Mouse (Mus musculus) liver, embryonic 15.5 days (tissue): ENCODE results near the gene Ccr8. TPM values are rescaled to one million over a fixed set of nuclear protein-coding genes. Genes with fewer than 3 reads are reported as not detected.

Experiments used
- ATAC-seq: fragments of 200-750 bp; cut with Nextera tagmentation; 2 replicates; pipeline ENCODE4 v1.8.0; 2017; ENCODE audit warnings: moderate number of reproducible peaks, mild to moderate bottlenecking, moderate library complexity; ENCODE audit not compliant: insufficient read depth
- H3K27ac ChIP-seq: fragments of 300-500 bp; sonication (generic); replicated peaks from 2 replicates; pipeline ENCODE4 v1.5.1; 2015; ENCODE audit warnings: mild to moderate bottlenecking, inconsistent platforms
- H3K27me3 ChIP-seq: fragments of 300-500 bp; sonication (generic); 2 replicates; pipeline ENCODE4 v1.6.1; 2015; ENCODE audit warnings: mild to moderate bottlenecking, inconsistent platforms
- H3K36me3 ChIP-seq: fragments of 300-500 bp; sonication (generic); replicated peaks from 2 replicates; pipeline ENCODE4 v1.6.1; 2015; ENCODE audit warnings: moderate library complexity, mild to moderate bottlenecking, inconsistent platforms
- H3K4me1 ChIP-seq: fragments of 300-500 bp; sonication (generic); replicated peaks from 2 replicates; pipeline ENCODE4 v1.6.1; 2015; ENCODE audit warnings: inconsistent platforms
- H3K4me2 ChIP-seq: fragments of 300-500 bp; sonication (generic); 2 replicates; pipeline ENCODE4 v1.6.1; 2015; ENCODE audit warnings: moderate library complexity, mild to moderate bottlenecking, inconsistent platforms
- H3K4me3 ChIP-seq: fragments of 300-500 bp; sonication (generic); replicated peaks from 2 replicates; pipeline ENCODE4 v1.5.1; 2015; ENCODE audit warnings: mild to moderate bottlenecking, inconsistent platforms
- H3K9ac ChIP-seq: fragments of 300-500 bp; sonication (generic); 2 replicates; pipeline ENCODE4 v1.6.1; 2015; ENCODE audit warnings: moderate library complexity, mild to moderate bottlenecking, inconsistent platforms
- H3K9me3 ChIP-seq: fragments of 300-500 bp; sonication (generic); replicated peaks from 2 replicates; pipeline ENCODE4 v1.6.1; 2016; ENCODE audit warnings: inconsistent platforms
- WGBS: fragments of 180-500 bp; shearing (Covaris S2); methylation state at CpG from one replicate; pipeline ENCODE4 v1.1.7; 2015; ENCODE audit warnings: mixed read lengths; ENCODE audit not compliant: insufficient replicate concordance; 5-methylcytosine and 5-hydroxymethylcytosine counted together
- polyA plus RNA-seq: library from polyadenylated mRNA; unstranded; fragments of >200 nt; fragmentation: Nextera tagmentation; extraction: Ambion mirVana; gene quantifications from 2 replicates; pipeline ENCODE4 v1.2.1, GENCODE M21; 2015

The Ccr8 gene
- polyA plus RNA-seq, result 0.07 TPM in 1 of 2 replicates, not detected in the other

DNA sequence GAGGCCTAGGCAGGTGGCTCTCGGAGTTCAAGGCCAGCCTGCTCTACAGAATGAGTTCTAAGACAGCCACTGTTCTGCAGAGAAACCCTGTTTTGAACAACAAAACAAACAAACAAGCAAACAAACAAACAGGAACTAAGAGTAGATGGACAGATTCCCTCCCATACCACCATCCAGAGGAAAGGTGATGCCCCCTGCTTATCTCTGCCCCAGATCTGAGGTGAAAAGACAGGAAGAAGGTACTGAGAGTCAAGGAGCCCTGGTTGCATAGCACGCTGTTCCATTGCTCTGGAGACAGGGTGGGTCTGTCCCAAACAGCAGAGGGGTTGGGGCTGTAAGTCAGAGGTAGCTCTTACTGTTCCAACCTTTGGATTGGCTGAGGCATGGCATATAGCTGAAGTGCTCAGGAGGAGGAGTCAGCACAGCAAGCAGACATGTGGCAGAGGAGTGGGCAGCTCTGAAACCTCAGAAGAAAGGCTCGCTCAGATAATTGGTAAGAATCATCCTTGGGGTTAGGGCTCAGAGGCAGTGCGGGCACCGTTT is at the start of gene Ccr8:
Gene Ccr8 (plus strand): TSS at position 419 of the 543 bp plus-strand sequence.
- Histone ChIP-seq H3K27ac (no peak within 1 kb of the TSS), H3K4me2 (no peak within 1 kb of the TSS), H3K4me3 (no peak within 1 kb of the TSS), H3K9ac (no peak within 1 kb of the TSS), H3K9me3 (no peaks in the 10 kb centered on the region), H3K36me3 (no peaks in the 10 kb centered on the region), H3K4me1 (no peaks in the 10 kb centered on the region), H3K27me3 (no peaks in the 10 kb centered on the region)
- WGBS, result 51% methylated on average over 5 of the region's 5 CpGs
- ATAC-seq, result no peak

DNA sequence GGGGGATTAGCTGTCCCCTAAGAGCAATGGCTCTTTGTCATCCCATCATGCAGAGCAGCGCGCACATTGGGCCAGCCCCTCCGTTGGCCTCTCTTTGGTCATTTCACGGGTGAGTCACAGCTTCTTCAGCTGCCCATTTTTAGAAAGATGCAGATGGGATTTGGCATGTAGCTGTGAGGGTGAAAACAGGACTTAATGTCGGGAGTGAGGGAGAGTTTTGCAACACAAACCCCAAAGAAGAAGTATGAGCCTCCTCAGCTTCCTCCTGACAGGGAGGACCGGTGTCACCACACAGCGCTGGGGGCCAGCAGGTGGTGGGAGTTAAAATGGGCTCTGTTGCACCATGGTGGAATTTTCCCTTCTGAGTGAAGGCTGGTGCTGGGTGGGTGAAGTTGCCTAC is 48.8 kb upstream of the Ccr8 start:
- Histone ChIP-seq H3K27ac (0 out of 2 replicates have a peak overlapping the region, but pooled peaks have one; percentile 29), H3K27me3 (no peaks in the 10 kb centered on the region), H3K9ac (no peak overlapping the region), H3K9me3 (no peaks in the 10 kb centered on the region), H3K36me3 (no peaks in the 10 kb centered on the region), H3K4me3 (no peak overlapping the region), H3K4me2 (no peak overlapping the region), H3K4me1 (peaks cover 4% of the 10 kb centered on the region; the same call in 1 of the 2 replicates)
- no peak for ATAC-seq
- 37% methylated on average over 7 of the region's 7 CpGs for WGBS

DNA sequence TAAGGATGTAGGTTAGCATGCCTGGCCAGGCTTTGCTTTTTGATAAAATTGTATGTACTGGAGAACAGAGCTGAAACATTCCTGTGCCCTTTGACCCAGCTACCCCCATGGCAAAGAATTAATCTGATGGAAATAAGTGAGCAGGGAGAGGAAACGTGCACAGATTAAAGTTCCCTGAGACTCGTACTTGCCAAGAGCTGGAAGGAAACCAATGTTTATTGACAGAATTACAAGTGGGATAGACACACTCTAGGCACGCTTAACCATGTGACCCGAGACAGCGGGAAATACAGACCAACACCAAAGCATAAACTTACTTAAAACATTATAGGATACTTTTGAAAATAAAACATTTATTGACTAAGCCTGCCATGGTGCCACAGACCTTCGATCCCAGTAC is 43.4 kb upstream of the Ccr8 start:
- H3K4me3 ChIP-seq, result no peak overlapping the region
- ATAC-seq, result no peak
- H3K27me3 ChIP-seq, result no peaks in the 10 kb centered on the region
- no peaks in the 10 kb centered on the region for H3K36me3 ChIP-seq
- WGBS, result 55% methylated on average over 6 of the region's 6 CpGs
- H3K9ac ChIP-seq, result no peak overlapping the region
- H3K4me1 ChIP-seq, result 0 out of 2 replicates have a peak, but pooled peaks cover 7% of the 10 kb centered on the region
- H3K27ac ChIP-seq, result no peak overlapping the region
- no peak overlapping the region for H3K4me2 ChIP-seq
- H3K9me3 ChIP-seq, result no peaks in the 10 kb centered on the region

DNA sequence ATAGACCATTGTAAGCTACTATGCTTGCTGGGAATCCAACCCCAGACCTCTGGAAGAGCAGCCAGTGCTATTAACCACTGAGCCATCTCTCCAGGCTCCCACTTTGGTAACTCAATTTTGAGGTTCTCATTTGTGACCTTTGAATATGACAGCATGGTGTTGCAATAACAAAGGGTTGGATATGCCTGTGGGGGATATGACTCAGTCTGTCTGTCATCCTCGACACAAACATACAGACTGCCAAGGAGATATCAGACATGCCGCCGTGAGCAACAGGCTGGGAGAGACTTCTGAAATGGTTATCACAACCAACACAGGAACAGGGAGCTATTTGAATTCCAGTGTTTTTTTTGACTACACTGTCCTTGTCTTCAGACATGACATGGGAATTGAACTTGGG is 42.5 kb upstream of the Ccr8 start:
- H3K4me1 ChIP-seq, result 0 out of 2 replicates have a peak, but pooled peaks cover 7% of the 10 kb centered on the region
- no peak overlapping the region for H3K4me2 ChIP-seq
- no peak overlapping the region for H3K27ac ChIP-seq
- WGBS, result 13% methylated on average over 3 of the region's 3 CpGs
- no peaks in the 10 kb centered on the region for H3K36me3 ChIP-seq
- no peak for ATAC-seq
- no peak overlapping the region for H3K9ac ChIP-seq
- H3K27me3 ChIP-seq, result no peaks in the 10 kb centered on the region
- no peaks in the 10 kb centered on the region for H3K9me3 ChIP-seq
- H3K4me3 ChIP-seq, result no peak overlapping the region

DNA sequence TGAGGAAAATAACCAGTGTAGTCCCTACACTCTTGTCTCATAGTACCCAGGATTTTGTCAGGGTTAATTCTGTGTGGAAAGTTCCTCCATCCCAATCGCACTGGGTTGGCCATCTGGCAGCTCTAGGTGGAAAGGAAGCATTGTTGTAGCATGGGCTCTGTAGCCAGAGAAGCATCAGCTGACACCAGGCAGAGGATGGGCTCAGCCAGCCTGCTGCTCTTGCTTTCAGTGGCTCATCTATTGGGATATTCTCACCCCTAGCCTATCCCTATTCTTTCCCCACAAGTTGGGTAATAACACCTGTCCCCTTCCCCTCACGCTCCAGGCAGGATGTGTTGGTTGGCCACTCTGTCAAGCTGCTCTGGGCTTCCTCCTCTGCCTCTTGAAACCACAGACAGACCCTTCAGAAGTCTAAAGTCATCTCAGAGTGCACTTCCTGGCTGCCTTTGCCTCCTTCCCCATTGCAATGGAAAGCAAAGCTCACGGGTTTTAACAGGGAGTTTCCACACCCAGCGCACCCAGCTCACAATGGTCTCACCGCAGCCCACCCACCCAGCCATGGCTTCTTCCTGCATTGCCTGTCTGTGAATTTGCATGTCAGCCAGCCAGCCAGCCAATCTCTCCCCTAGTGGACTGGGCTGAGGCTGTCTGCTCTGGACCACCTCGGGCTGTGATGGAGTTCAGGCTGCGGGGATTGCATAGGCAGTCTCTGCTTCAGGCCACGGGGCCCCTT is 37.2 kb upstream of the Ccr8 start:
- Histone ChIP-seq H3K36me3 (no peaks in the 10 kb centered on the region), H3K27me3 (no peaks in the 10 kb centered on the region), H3K9me3 (no peaks in the 10 kb centered on the region), H3K4me3 (no peak overlapping the region), H3K27ac (peak overlapping the region; percentile 55), H3K4me1 (peaks cover 14% of the 10 kb centered on the region; the same call in 1 of the 2 replicates), H3K4me2 (no peak overlapping the region), H3K9ac (no peak overlapping the region)
- ATAC-seq, result no peak; the same call in 1 of the 2 replicates
- 17% methylated on average over 8 of the region's 8 CpGs for WGBS

DNA sequence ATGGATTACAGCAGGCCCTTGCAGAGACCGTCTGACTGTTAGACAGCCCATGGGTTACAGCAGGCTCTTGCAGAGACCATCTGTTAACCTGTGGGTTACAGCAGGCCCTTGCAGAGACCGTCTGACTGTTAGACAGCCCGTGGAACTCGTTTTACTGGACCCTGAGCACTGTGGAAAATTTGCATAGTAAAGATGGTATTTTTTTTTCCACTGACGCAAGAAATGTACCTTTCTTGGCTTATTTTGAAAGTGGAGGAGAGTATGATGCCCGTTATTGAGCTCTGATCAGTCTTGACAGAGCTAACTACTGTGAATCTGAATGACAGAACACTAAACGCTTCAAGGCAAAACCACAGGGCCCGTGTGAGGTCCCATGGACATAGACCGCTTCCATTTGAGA is 35.7 kb upstream of the Ccr8 start:
- no peak overlapping the region for H3K4me3 ChIP-seq
- no peaks in the 10 kb centered on the region for H3K9me3 ChIP-seq
- no peak overlapping the region for H3K4me2 ChIP-seq
- peaks cover 14% of the 10 kb centered on the region; the same call in 1 of the 2 replicates for H3K4me1 ChIP-seq
- 55% methylated on average over 9 of the region's 9 CpGs for WGBS
- no peak overlapping the region for H3K27ac ChIP-seq
- H3K36me3 ChIP-seq, result no peaks in the 10 kb centered on the region
- no peak overlapping the region for H3K9ac ChIP-seq
- ATAC-seq, result no peak
- H3K27me3 ChIP-seq, result no peaks in the 10 kb centered on the region

DNA sequence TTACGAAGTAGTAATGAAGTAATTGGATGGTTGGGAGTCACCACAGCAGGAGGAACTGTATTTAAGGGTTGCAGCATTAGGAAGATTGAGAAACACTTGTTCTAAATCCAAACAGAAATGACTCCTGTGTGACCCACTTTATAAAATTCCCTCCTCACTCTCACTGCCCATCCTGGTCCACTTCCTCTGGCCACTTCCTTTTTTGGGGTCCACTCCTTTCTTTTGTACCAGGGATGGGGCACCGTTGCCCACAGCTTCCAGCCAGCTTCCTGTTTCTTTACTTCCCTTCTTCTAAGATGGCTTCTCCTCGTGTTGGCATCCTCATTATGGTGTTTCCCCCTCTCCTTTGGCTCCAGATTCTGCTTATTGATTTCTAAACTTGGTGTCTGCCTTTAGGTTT is 33.2 kb upstream of the Ccr8 start:
- Histone ChIP-seq H3K36me3 (no peaks in the 10 kb centered on the region), H3K27ac (no peak overlapping the region), H3K4me1 (peaks cover 14% of the 10 kb centered on the region; the same call in 1 of the 2 replicates), H3K9ac (no peak overlapping the region), H3K4me3 (no peak overlapping the region), H3K27me3 (no peaks in the 10 kb centered on the region), H3K4me2 (no peak overlapping the region), H3K9me3 (no peaks in the 10 kb centered on the region)
- ATAC-seq, result no peak
- 26% methylated on average over 3 of the region's 3 CpGs for WGBS

DNA sequence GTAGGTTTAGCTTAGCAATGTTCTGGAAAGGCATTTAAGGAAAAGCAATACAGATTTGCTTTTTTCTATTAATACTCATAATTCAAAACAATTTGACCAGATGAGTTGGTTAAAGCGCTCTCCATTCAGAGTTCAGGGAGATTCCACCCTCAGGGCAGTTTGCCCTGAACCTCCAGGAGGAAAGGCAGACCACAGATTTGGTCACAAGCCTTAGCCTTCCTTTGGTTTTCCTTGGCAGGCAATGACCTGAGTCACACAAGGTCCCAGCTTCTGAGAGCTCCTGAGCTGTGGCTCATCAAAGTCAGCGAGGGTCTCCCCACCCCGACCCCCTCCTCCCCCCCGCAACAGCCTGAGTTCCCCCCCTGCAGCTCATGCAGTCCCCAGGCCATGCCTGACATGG is 27.6 kb upstream of the Ccr8 start:
- Histone ChIP-seq H3K36me3 (no peaks in the 10 kb centered on the region), H3K9me3 (no peaks in the 10 kb centered on the region), H3K27me3 (no peaks in the 10 kb centered on the region), H3K4me2 (no peak overlapping the region), H3K4me3 (no peak overlapping the region), H3K4me1 (no peaks in the 10 kb centered on the region), H3K9ac (no peak overlapping the region), H3K27ac (no peak overlapping the region)
- ATAC-seq, result no peak
- WGBS, result 38% methylated on average over 4 of the region's 4 CpGs

DNA sequence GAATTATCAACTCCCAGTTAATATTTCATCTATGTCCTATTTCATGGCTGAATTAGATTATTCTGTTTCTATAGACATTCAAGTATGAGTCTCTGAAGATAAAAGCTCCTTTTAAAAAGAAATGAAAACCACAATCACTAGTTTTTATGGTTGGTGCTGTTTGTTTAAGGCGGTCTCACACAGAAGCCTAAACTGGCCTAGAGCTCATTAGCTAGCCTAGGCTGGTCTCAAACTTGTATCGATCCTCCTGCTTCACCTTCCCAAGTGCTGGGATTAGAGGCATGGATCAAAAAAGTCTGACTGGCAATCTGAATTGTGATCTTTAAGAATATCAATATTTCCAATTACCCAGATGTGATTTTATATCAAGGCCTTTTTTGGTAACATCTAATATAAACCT is 24.3 kb upstream of the Ccr8 start:
- WGBS, result 53% methylated on average over 2 of the region's 2 CpGs
- H3K4me1 ChIP-seq, result peaks cover 7% of the 10 kb centered on the region
- no peak overlapping the region for H3K9ac ChIP-seq
- no peak for ATAC-seq
- no peaks in the 10 kb centered on the region for H3K27me3 ChIP-seq
- H3K27ac ChIP-seq, result no peak overlapping the region
- H3K36me3 ChIP-seq, result no peaks in the 10 kb centered on the region
- no peak overlapping the region for H3K4me3 ChIP-seq
- H3K9me3 ChIP-seq, result no peaks in the 10 kb centered on the region
- no peak overlapping the region for H3K4me2 ChIP-seq

DNA sequence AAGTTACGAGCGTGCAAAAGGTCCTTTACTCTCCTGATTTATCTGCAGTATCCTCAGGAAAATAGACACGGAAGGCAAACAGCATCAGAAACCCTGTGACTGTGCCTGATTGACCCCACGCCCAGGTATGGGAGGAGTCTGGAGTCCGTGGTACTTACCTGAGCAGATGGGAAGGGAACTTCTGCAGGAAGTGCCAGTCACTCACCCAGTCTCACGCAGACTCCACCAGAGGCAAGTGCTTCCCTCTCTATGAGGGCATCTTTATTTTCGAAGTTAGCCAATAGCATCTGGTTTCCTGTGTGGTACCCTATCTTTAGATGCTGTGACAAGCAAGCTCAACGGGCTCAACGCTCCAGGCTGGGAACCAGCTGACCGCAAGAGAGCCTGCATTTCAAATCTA is 23.9 kb upstream of the Ccr8 start:
- H3K4me1 ChIP-seq, result peaks cover 7% of the 10 kb centered on the region
- H3K36me3 ChIP-seq, result no peaks in the 10 kb centered on the region
- H3K4me3 ChIP-seq, result no peak overlapping the region
- H3K27ac ChIP-seq, result no peak overlapping the region
- no peak overlapping the region for H3K4me2 ChIP-seq
- no peak for ATAC-seq
- H3K9me3 ChIP-seq, result no peaks in the 10 kb centered on the region
- no peak overlapping the region for H3K9ac ChIP-seq
- 17% methylated on average over 10 of the region's 10 CpGs for WGBS
- no peaks in the 10 kb centered on the region for H3K27me3 ChIP-seq

DNA sequence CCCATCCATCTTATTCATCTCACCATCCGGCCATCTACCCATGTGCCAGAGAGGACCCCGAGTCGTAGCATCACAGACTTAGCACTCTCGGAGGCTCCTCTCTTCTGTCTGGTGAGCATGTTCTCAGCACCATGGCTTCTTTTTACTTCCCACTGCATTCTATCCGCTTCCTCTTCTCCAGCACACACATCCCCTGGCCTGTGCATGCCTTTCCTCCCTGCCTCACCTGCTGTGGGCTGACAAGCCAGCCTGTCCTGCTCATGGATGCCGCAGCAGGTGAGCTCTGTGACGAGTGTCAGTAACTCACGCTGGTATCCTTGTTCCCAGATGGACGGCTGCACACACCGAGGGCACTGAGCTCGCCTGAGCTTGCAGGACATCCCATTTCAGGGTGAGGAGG is 22.1 kb upstream of the Ccr8 start, which contains the start of gene Cx3cr1:
Gene Cx3cr1 (minus strand): TSS at position 101 of the 400 bp plus-strand sequence.
- WGBS, result 64% methylated on average over 11 of the region's 11 CpGs
- Histone ChIP-seq H3K27ac (no peak within 1 kb of the TSS; the same call in 1 of the 2 replicates), H3K9me3 (no peaks in the 10 kb centered on the region), H3K4me2 (no peak within 1 kb of the TSS), H3K36me3 (no peaks in the 10 kb centered on the region), H3K27me3 (no peaks in the 10 kb centered on the region), H3K9ac (no peak within 1 kb of the TSS), H3K4me3 (no peak within 1 kb of the TSS), H3K4me1 (peaks cover 7% of the 10 kb centered on the region)
- ATAC-seq, result no peak
